Mouse (Mus musculus): ENCODE measurements around the gene Otop2.

- TF ChIP-seq CHD2 (IDR thresholded peaks at IDR 0.05; ENCODE audit: low read length), result no peak
- TF ChIP-seq CTCF (IDR thresholded peaks at IDR 0.05 in 2 of 3, conservative IDR thresholded peaks at IDR 0.05 in 1 of 3; ENCODE audit: control insufficient read depth in 1 of 3, insufficient read depth in 1 of 3, low read depth in 2 of 3, low read length in 3 of 3, poor library complexity in 1 of 3, severe bottlenecking in 1 of 3), result no peak
Measured at GRCm38 (mm10) chr11:115262954-115263353, 44.0 kb upstream of the Otop2 start.
